Mouse (Mus musculus) kidney, adult 2 months (tissue): Measurements from ENCODE around the gene Mcrip1.

ENCODE experiments used
- CTCF ChIP-seq: fragments of 200-500 bp; conservative IDR thresholded peaks from 2 replicates; pipeline ENCODE4 v1.5.1; 2011; ENCODE audit warnings: low read depth, mild to moderate bottlenecking, control low read depth, low read length, moderate library complexity, mixed read lengths; ENCODE audit not compliant: insufficient read depth, insufficient read length
- POLR2A ChIP-seq: fragments of 200-500 bp; IDR thresholded peaks from one replicate; pipeline ENCODE4 v1.6.1; 2011; ENCODE audit warnings: low read depth, low read length, control low read depth

DNA sequence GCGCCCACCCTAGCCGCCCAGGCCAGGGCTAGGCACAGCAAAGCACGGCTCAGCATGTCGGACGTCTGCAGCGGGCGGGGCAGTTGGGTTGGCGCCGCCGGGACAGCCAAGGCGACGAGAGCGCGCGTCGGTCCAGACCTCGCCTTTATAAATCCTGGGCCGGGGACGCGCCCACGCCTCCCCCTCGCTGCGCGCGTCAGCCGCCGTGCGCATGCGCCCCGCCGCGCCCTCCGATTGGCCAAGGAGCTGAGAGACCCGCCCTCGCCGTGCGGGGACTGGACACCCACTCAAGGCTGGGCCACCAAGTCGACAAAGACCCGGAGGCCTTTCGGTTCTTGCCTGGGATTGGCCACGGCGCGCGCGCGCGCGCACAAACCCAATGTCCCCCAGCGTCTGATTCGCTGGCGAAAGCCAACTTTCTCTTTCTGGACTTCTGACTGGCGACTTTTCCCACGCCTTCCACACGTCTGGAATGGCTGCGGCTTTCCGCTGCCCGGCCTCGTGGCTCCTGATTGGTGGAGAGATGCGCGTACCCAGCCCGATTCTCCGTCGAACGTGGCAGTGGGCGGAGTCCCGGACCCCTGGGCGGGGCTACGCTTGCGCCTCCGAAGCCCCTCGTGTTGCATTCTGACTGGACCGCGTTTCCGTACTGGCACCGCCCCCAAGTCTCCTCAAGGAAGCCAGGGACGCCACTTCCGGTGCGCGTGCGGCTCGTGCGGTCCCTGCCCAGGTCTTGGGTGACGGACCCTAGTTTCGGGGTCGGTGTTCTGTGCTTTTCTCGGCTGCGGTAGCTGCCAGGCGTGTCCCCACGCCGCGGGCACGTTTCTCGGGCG is 23.4 kb upstream of the Mcrip1 start, which contains the start of gene P4hb:
- TF ChIP-seq CTCF: 0 out of 2 replicates have a peak, but pooled peaks have one; percentile 7
- peak; percentile 96 for TF ChIP-seq POLR2A
